Mouse (Mus musculus) kidney, postnatal 0 days (tissue): ENCODE results near the gene Klhl21. TPM values are rescaled to one million over a fixed set of nuclear protein-coding genes. Genes with fewer than 3 reads are reported as not detected.
A peak's percentile ranks its signal among the peaks of the same experiment; 100 is the strongest.

Experiments
- ATAC-seq: fragments of 200-750 bp; cut with Nextera tagmentation; replicated peaks from 2 replicates; pipeline ENCODE4 v1.8.0; 2017; ENCODE audit warnings: low read depth, moderate number of reproducible peaks, moderate TSS enrichment, moderate library complexity; ENCODE audit not compliant: low FRiP score
- DNase-seq: peaks from one replicate; pipeline ENCODE4 v3.0.0-alpha.2; 2016; ENCODE audit warnings: low spot score
- H3K27ac ChIP-seq: fragments of 300-500 bp; sonication (generic); 2 replicates; pipeline ENCODE4 v1.5.1; 2014; ENCODE audit warnings: mild to moderate bottlenecking
- H3K27me3 ChIP-seq: fragments of 300-500 bp; sonication (generic); 2 replicates; pipeline ENCODE4 v1.6.1; 2014; ENCODE audit warnings: low read length, mixed read lengths; ENCODE audit not compliant: insufficient read depth
- H3K36me3 ChIP-seq: fragments of 300-500 bp; sonication (generic); 2 replicates; pipeline ENCODE4 v1.6.1; 2014; ENCODE audit warnings: low read length, mixed read lengths; ENCODE audit not compliant: insufficient read depth
- H3K4me1 ChIP-seq: fragments of 300-500 bp; sonication (generic); replicated peaks from 2 replicates; pipeline ENCODE4 v1.6.1; 2014; ENCODE audit warnings: antibody characterized with exemption, low read length, mixed read lengths; ENCODE audit not compliant: insufficient read depth
- H3K4me2 ChIP-seq: fragments of 300-500 bp; sonication (generic); 2 replicates; pipeline ENCODE4 v1.6.1; 2014; ENCODE audit warnings: mild to moderate bottlenecking, low read length, moderate library complexity, mixed read lengths
- H3K4me3 ChIP-seq: fragments of 300-500 bp; sonication (generic); replicated peaks from 2 replicates; pipeline ENCODE4 v1.5.1; 2014; ENCODE audit warnings: low read depth, low read length
- H3K9ac ChIP-seq: fragments of 300-500 bp; sonication (generic); 2 replicates; pipeline ENCODE4 v1.6.1; 2014; ENCODE audit warnings: low read depth, low read length
- H3K9me3 ChIP-seq: fragments of 300-500 bp; sonication (generic); replicated peaks from 2 replicates; pipeline ENCODE4 v1.6.1; 2016; ENCODE audit warnings: low read length, inconsistent platforms, mixed read lengths
- CTCF ChIP-seq: IDR thresholded peaks from 2 replicates; pipeline ENCODE4 v1.5.1; 2016; ENCODE audit warnings: antibody characterized with exemption, low read depth, mild to moderate bottlenecking, moderate library complexity
- WGBS: fragments of 180-500 bp; shearing (Covaris S2); extraction: QIAGEN DNeasy Blood & Tissue Kit; methylation state at CpG from one replicate; pipeline ENCODE4 v1.1.7; 2014; 5-methylcytosine and 5-hydroxymethylcytosine counted together
- polyA plus RNA-seq: library from polyadenylated mRNA; unstranded; fragments of >200 nt; fragmentation: Nextera tagmentation; extraction: Ambion mirVana; gene quantifications from 2 replicates; pipeline ENCODE4 v1.2.1, GENCODE M21; 2015

Klhl21 gene
- polyA plus RNA-seq, 1 experiment from 2014 or later = 10.7 TPM

DNA sequence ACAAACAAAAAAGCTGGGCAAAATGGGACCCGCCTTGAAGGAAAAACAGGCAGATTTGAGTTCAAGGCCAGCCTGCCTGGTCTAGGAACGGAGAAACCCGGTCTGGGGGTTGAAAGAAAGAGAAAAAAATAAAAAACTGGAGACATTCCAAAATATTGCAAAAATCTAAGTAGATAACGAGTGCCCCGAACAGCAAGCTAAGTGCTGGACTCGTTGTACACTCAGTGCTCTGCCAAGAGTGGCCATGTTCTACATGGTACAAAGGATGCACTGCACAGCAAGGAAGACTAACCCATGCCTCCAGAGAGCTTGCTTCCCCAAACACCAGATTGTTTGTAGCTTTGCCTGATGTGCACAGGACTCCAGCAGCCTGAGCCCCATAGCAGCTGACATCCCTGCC, 15.6 kb upstream of the Klhl21 start:
- WGBS = 76% methylated on average over 6 of the region's 6 CpGs

GRCm38 (mm10) chr4:151994228-151995171, 14.1 kb upstream of the Klhl21 start:
- peak; percentile 34 for DNase-seq

More for the DNA sequence above, 15.6 kb upstream of the Klhl21 start:
- TF ChIP-seq CTCF = no peak
- Histone ChIP-seq H3K4me1 (peaks cover 20% of the 10 kb centered on the region; the same call in 1 of the 2 replicates), H3K9ac (no peak overlapping the region), H3K27me3 (no peaks in the 10 kb centered on the region), H3K9me3 (no peaks in the 10 kb centered on the region), H3K4me3 (no peak overlapping the region), H3K4me2 (no peak overlapping the region), H3K27ac (no peak overlapping the region), H3K36me3 (peaks cover 22% of the 10 kb centered on the region)
- DNase-seq = no peak
- ATAC-seq = no peak

GRCm38 (mm10) chr4:151995371-151996172, 13.0 kb upstream of the Klhl21 start:
- no peaks in the 10 kb centered on the region for H3K9me3 ChIP-seq
- peak overlapping the region; percentile 88 for H3K4me2 ChIP-seq
- H3K4me1 ChIP-seq = peaks cover 18% of the 10 kb centered on the region; the same call in 1 of the 2 replicates
- DNase-seq = no peak
- H3K27me3 ChIP-seq = no peaks in the 10 kb centered on the region
- peak overlapping the region; percentile 99 for H3K4me3 ChIP-seq
- 2% methylated on average over 96 of the region's 111 CpGs for WGBS
- no peak for TF ChIP-seq CTCF
- H3K36me3 ChIP-seq = peaks cover 18% of the 10 kb centered on the region
- peak; percentile 26 for ATAC-seq
- H3K9ac ChIP-seq = peak overlapping the region; percentile 94
- peak overlapping the region; percentile 89 for H3K27ac ChIP-seq

More at GRCm38 (mm10) chr4:151994228-151995171, 14.1 kb upstream of the Klhl21 start:
- Histone ChIP-seq H3K36me3 (peaks cover 22% of the 10 kb centered on the region), H3K9me3 (no peaks in the 10 kb centered on the region), H3K27ac (peak overlapping the region; percentile 89), H3K9ac (peak overlapping the region; percentile 94), H3K4me2 (peak overlapping the region; percentile 88), H3K27me3 (no peaks in the 10 kb centered on the region), H3K4me1 (peaks cover 18% of the 10 kb centered on the region; the same call in 1 of the 2 replicates), H3K4me3 (peak overlapping the region; percentile 99)
- no peak for TF ChIP-seq CTCF
- whole genome bisulfite sequencing = 2% methylated on average over 54 of the region's 61 CpGs
- ATAC-seq = 0 out of 2 replicates have a peak, but pooled peaks have one; percentile 3

- Histone ChIP-seq H3K9ac (peak within 1 kb of the TSS; percentile 94), H3K4me1 (peaks cover 18% of the 10 kb centered on the region; the same call in 1 of the 2 replicates), H3K27ac (peak within 1 kb of the TSS; percentile 93), H3K4me2 (peak within 1 kb of the TSS; percentile 88), H3K4me3 (peak within 1 kb of the TSS; percentile 99), H3K27me3 (no peaks in the 10 kb centered on the region), H3K36me3 (peaks cover 13% of the 10 kb centered on the region), H3K9me3 (no peaks in the 10 kb centered on the region)
- under 1% methylated on average over 94 of the region's 94 CpGs for WGBS
- peak; percentile 99 for DNase-seq
- ATAC-seq = peak; percentile 95
- no peak for TF ChIP-seq CTCF
Observed at GRCm38 (mm10) chr4:151996173-151996950, 12.2 kb upstream of the Klhl21 start, which contains the start of gene Phf13. Gene Phf13 (minus strand): TSS chr4:151996258.

DNA sequence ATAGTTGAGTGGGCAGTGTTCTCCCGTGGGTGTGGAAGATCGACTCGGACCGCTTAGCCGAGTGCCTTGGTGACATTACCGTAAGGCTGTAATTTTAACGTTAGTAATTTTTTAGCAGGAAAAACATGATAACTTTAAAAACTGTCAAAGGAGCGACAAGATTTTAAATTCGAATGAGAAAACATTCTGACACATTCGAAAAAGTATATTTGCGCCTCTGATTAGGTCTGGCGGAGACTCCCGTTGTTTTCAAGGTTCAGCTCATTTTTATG, 11.7 kb upstream of the Klhl21 start:
- ATAC-seq (no peak), DNase-seq (no peak)
- H3K27ac ChIP-seq = peak overlapping the region; percentile 93
- 3% methylated on average over 13 of the region's 13 CpGs for WGBS
- peaks cover 8% of the 10 kb centered on the region for H3K36me3 ChIP-seq
- H3K4me1 ChIP-seq = peaks cover 18% of the 10 kb centered on the region; the same call in 1 of the 2 replicates
- peak overlapping the region; percentile 82 for H3K9ac ChIP-seq
- no peaks in the 10 kb centered on the region for H3K27me3 ChIP-seq
- peak overlapping the region; percentile 99 for H3K4me3 ChIP-seq
- H3K4me2 ChIP-seq = peak overlapping the region; percentile 88
- H3K9me3 ChIP-seq = no peaks in the 10 kb centered on the region
- no peak for TF ChIP-seq CTCF
